Mouse (Mus musculus): ENCODE measurements at regions not wholly inside any gene's neighbourhood (a gene's known extent, or its start where the extent isn't known, plus 50 kb on each side); places are given as distances from the start of the nearest gene placed in this dataset.

- H3K36me3 ChIP-seq (ENCODE audit: control insufficient read depth, insufficient read depth), result no peaks in the 10 kb centered on the region
- H3K79me2 ChIP-seq (ENCODE audit: control insufficient read depth, insufficient read depth), result no peaks in the 10 kb centered on the region
- H3K27me3 ChIP-seq (ENCODE audit: control insufficient read depth, insufficient read depth, insufficient read length), result peaks cover 5% of the 10 kb centered on the region
- TF ChIP-seq REST (IDR thresholded peaks at IDR 0.05; ENCODE audit: insufficient read depth, insufficient read length) (no peak), USF1 (IDR thresholded peaks at IDR 0.05; ENCODE audit: low read depth) (no peak), E2F4 (IDR thresholded peaks at IDR 0.05; ENCODE audit: insufficient read depth) (no peak), POLR2A (IDR thresholded peaks at IDR 0.05; ENCODE audit: insufficient read length, low read depth) (no peak), TCF12 (IDR thresholded peaks at IDR 0.05; ENCODE audit: insufficient read depth, poor library complexity, severe bottlenecking) (no peak), MAX (IDR thresholded peaks at IDR 0.05; ENCODE audit: low read depth) (no peak)
- no peak overlapping the region for H3K4me2 ChIP-seq (ENCODE audit: low read depth)
- no peak overlapping the region for H3K4me3 ChIP-seq
- H3ac ChIP-seq (ENCODE audit: control insufficient read depth, insufficient read length), result no peak overlapping the region
Measured at GRCm38 (mm10) chr4:119054129-119054528, 54.4 kb upstream of the Slc2a1 start.

DNA sequence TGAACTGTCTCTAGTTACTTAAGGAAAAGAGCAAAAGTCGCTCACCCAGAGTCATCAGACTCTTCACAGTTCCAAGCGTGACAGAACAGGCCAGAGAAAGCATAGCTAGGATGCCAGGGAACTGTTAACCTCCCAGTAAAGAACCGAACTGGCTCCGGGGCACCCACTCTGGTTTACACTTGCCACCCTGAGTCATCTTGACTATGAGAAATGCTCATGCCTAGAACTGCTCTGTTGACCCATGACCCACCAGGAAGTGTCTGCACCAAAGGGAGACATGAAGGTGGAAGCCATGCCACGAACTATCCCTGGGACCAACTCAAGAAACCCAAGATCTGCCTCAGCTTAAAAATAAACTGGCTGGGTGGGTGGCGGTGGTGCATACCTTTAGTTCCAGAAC is 51.3 kb upstream of the Slc2a1 start:
- no peak overlapping the region for H3ac ChIP-seq (ENCODE audit: control insufficient read depth, insufficient read length)
- H3K36me3 ChIP-seq (ENCODE audit: control insufficient read depth, insufficient read depth), result no peaks in the 10 kb centered on the region
- no peak overlapping the region for H3K4me3 ChIP-seq
- H3K79me2 ChIP-seq (ENCODE audit: control insufficient read depth, insufficient read depth), result no peaks in the 10 kb centered on the region
- H3K27me3 ChIP-seq (ENCODE audit: control insufficient read depth, insufficient read depth, insufficient read length), result peaks cover 5% of the 10 kb centered on the region
- no peak for TF ChIP-seq TCF3 (IDR thresholded peaks at IDR 0.05; ENCODE audit: insufficient read length, low read depth)
- no peak for TF ChIP-seq POLR2A (IDR thresholded peaks at IDR 0.05; ENCODE audit: insufficient read length, low read depth)
- no peak for TF ChIP-seq USF1 (IDR thresholded peaks at IDR 0.05; ENCODE audit: low read depth)
- TF ChIP-seq SRF (IDR thresholded peaks at IDR 0.05; ENCODE audit: control insufficient read depth, insufficient read length, low read depth), result no peak
- TF ChIP-seq POLR2AphosphoS2 (IDR thresholded peaks at IDR 0.05; ENCODE audit: insufficient read length, low read depth), result no peak
- H3K4me2 ChIP-seq (ENCODE audit: low read depth), result no peak overlapping the region

GRCm38 (mm10) chr4:119057826-119058225 is 50.7 kb upstream of the Slc2a1 start:
- Histone ChIP-seq H3ac (ENCODE audit: control insufficient read depth, insufficient read length) (no peak overlapping the region), H3K4me2 (ENCODE audit: low read depth) (no peak overlapping the region), H3K27me3 (ENCODE audit: control insufficient read depth, insufficient read depth, insufficient read length) (peaks cover 5% of the 10 kb centered on the region), H3K36me3 (ENCODE audit: control insufficient read depth, insufficient read depth) (no peaks in the 10 kb centered on the region), H3K79me2 (ENCODE audit: control insufficient read depth, insufficient read depth) (no peaks in the 10 kb centered on the region), H3K4me3 (no peak overlapping the region)
- TF ChIP-seq E2F4 (IDR thresholded peaks at IDR 0.05; ENCODE audit: insufficient read depth), result no peak
- TF ChIP-seq MAX (IDR thresholded peaks at IDR 0.05; ENCODE audit: low read depth), result no peak
- no peak for TF ChIP-seq MYOG (IDR thresholded peaks at IDR 0.05; ENCODE audit: control insufficient read depth in 1 of 3, insufficient read depth in 1 of 3, insufficient read length in 2 of 3, low read depth in 2 of 3)
- TF ChIP-seq TCF12 (IDR thresholded peaks at IDR 0.05; ENCODE audit: insufficient read depth, poor library complexity, severe bottlenecking), result no peak
- no peak for TF ChIP-seq USF1 (IDR thresholded peaks at IDR 0.05; ENCODE audit: low read depth)
- TF ChIP-seq POLR2A (IDR thresholded peaks at IDR 0.05; ENCODE audit: insufficient read length, low read depth), result no peak
- no peak for TF ChIP-seq CEBPB (IDR thresholded peaks at IDR 0.05; ENCODE audit: insufficient read depth, poor library complexity, severe bottlenecking)
- no peak for TF ChIP-seq MYOD1 (IDR thresholded peaks at IDR 0.05; ENCODE audit: control insufficient read depth in 1 of 3, insufficient read length in 2 of 3, low read depth in 2 of 3)
- TF ChIP-seq POLR2AphosphoS2 (IDR thresholded peaks at IDR 0.05; ENCODE audit: insufficient read length, low read depth), result no peak
- TF ChIP-seq REST (IDR thresholded peaks at IDR 0.05; ENCODE audit: insufficient read depth, insufficient read length), result no peak
- TF ChIP-seq SRF (IDR thresholded peaks at IDR 0.05; ENCODE audit: control insufficient read depth, insufficient read length, low read depth), result no peak
- TF ChIP-seq TCF3 (IDR thresholded peaks at IDR 0.05; ENCODE audit: insufficient read length, low read depth), result no peak
